Mouse (Mus musculus): Measurements from ENCODE around the gene Lmntd2.

- TF ChIP-seq POLR2A (IDR thresholded peaks at IDR 0.05; ENCODE audit: borderline replicate concordance, low read depth, low read length) = no peak
- TF ChIP-seq CTCF (IDR thresholded peaks at IDR 0.05; ENCODE audit: low read depth, low read length) = no peak
These were observed 25.7 kb downstream of the Lmntd2 start for GRCm38 (mm10) chr7:141188194-141188593.
